Mouse (Mus musculus): ENCODE results near the gene Arhgef38.

Gene Arhgef38

DNA sequence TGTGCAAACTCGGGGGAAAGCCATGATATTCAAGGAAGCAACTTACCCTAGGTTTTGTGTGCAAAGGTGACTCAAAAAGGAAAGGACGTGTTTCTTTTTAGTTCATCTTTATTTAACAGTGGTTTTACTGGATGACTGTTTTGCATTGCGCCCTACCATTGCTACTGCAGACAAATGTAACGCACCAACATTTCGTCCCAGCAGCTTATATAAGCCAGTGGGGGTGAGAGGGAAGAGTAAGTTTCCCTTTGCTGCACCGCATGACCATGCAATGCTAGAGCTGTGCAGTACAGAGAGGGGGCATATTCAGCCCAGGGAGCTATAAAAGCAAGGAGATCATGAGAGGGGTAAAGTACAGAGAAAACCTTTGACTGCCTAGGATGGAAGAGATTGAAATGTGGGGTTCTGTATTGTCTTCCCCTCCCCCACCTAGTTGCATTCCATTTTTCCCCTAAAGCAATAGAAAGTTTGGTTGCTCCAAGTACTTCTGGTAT is 70.8 kb downstream of the Arhgef38 start:
- DNase-seq = no peak

DNA sequence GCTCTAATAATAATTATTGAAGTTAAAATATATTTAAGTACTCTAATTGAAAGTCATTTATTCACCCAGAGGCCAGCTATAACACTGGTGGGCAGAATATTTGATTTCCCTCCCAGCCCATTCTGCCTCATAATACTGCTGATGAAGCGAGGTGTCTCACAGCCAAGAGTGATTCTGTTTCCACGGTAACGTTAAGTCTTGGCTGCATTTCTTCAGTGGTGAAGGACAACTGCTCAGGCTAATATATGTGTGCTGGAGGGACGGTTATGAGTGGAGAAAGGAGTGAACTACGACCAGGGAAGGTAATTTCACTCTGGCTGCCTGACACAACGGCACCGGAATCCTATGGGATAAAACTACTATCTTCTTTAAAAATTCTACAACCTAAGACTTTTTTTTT is 71.6 kb downstream of the Arhgef38 start:
- DNase-seq = no peak

- DNase-seq = no peak
These were observed 73.3 kb downstream of the Arhgef38 start for GRCm38 (mm10) chr3:133161407-133161806.

GRCm38 (mm10) chr3:133158260-133158659 is 76.5 kb downstream of the Arhgef38 start:
- DNase-seq = peak; percentile 48 to 53

GRCm38 (mm10) chr3:133154683-133155082 is 80.1 kb downstream of the Arhgef38 start:
- DNase-seq = no peak

DNA sequence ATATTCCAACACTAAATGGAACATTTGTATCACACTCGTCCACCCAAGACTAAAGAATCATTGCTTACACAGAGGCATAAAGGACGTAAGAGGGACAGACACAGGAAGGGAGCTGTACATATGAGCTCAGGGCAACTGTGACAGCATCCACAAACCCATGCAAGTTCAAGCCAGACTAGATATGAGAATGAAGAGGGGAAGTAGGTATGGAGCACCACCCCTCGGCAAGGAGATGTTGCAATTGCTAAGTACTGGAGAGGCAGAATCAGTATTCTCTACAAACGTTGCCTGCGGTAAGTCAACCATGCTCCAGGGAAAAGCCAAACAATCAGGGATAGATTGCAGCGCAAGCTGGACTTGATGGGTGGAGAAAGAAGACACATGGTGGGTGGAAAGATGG is 81.1 kb downstream of the Arhgef38 start:
- no peak for DNase-seq

DNA sequence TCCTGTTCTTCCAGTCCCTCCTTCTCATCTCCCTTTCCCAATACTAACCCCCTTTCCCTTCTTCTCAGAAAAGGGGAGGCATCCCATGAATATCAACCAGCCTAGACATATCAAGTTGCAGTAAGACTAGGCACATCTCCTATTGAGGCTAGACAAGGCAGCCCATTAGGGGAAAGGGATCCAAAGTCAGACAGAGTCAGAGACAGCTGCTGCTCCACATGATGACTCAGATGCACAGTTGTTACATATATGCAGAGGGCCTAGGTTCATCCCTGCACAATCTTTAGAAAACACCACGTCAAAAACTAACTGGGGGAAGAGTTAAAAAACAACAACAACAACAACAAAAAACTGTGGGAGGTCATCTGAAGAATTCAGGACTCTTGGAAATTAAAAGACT is 81.9 kb downstream of the Arhgef38 start:
- no peak for DNase-seq

DNA sequence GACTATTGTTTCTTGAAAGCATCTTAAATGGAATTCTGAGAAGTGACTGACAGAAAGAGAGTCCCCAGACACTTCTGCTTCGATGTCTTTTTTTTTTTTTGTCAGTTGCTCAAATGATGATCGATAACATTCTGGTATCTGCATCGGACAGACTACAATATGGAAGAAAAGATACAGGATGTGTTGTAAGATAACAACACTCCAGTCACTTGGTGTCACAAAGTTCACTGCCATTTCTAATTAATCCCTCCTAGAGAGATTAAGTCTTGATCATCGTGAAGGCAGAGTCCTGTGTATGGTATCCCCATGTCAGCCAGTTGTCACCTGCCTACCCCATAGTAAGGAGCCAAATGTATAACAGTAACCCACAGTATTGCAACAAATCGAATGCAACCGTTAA is 83.1 kb downstream of the Arhgef38 start:
- DNase-seq = no peak

GRCm38 (mm10) chr3:133144511-133145147 is 90.1 kb downstream of the Arhgef38 start:
- DNase-seq = peak in 1 of 2 experiments; percentile 15

DNA sequence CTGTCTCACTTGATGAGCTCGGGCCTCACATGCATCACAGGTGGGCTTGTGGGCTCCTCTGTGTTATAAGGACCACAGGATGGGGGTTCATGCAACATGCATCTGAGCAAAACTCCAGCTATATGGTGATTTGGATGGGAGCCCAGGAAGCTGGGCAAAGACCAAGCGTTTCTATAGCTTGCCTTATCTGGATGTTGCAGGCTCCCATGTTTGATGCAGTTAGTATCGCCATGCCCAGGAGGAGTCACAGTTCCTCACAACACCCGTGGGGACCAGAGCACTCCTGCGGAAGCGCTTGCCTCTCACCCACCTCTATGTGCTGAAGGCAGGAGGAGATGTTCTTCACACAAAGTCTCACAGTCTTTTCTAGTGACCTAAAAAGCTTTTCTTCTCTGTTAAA is 92.9 kb downstream of the Arhgef38 start:
- no peak for DNase-seq

- DNase-seq = no peak
These were observed 102.1 kb downstream of the Arhgef38 start for GRCm38 (mm10) chr3:133132611-133133010.

DNA sequence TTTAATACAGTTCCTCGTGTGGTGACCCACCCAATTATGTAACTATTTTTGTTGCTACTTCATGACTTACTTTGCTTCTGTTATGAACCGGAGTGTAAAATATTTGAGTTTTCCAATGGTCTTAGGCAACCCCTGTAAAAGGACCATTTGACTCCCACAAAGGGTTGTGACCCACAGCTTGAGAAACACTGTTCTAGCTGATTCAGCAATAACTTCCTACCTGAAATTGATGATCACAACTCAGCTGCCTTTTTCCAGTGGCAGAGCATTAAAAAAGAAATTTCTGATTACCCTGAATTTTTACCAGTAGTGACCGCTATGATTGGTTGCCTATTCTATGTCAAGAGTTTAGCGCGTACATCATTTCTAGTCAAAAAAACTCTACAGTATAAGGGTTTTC is 103.4 kb downstream of the Arhgef38 start:
- no peak for DNase-seq

DNA sequence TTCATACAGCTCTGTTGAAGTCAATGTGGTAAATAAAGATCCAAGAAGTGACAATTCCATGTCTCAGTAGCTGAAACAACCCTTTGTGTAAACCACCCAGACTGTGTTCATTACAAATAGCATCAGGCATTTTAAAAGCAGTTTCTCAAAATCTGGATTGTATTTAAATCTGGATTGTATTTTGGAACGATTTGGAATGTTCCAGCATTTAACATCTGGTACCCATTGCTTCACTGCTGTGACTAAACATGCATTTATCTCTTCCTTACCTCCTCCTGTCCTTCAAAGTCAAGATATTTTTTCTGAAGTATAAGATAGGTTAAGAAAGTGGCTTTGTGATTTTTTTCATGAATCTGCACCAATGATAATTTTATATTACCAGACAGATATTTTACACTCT is 121.5 kb downstream of the Arhgef38 start:
- no peak for DNase-seq

DNA sequence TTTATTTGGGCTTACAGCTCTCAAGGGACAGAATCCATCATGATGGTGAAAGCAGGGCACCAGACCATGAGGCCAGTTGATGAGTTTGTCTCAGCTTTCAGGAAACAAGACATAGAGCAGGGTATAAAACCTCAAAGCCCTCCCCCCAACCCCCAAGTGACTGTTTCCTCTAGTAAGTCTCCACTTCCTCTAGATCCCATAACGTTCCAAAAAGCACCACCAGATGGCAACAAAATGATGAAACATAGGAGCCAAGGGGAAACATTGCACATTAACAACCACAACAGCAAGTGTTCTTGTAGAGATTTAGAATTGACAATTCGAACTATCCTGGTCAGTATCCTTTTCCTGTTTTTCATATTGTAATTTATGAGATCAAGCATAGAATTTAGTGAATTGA is 123.0 kb downstream of the Arhgef38 start:
- DNase-seq = peak; percentile 20 to 30

DNA sequence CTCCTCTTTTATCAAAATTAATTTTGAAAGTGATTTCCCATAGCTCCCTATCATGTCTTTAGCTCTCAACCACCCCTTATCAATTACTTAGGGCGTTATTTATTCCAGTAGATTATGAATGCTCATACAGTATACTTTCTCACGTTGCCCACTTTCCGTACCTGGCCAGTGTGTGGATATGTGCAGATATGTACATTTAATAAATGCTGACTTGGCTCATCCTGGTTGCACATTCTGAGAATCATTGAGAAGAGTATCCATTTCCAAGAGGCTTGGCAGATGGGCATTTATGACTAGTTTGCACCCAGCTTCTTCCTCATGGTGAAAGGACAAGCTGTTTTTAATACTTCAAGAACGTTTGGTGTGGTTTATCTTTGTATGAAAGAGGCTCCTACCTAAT is 124.9 kb downstream of the Arhgef38 start:
- DNase-seq = no peak

- DNase-seq = no peak
These were observed 126.0 kb downstream of the Arhgef38 start for GRCm38 (mm10) chr3:133108731-133109130.

GRCm38 (mm10) chr3:133104436-133104835 is 130.3 kb downstream of the Arhgef38 start:
- DNase-seq = no peak

DNA sequence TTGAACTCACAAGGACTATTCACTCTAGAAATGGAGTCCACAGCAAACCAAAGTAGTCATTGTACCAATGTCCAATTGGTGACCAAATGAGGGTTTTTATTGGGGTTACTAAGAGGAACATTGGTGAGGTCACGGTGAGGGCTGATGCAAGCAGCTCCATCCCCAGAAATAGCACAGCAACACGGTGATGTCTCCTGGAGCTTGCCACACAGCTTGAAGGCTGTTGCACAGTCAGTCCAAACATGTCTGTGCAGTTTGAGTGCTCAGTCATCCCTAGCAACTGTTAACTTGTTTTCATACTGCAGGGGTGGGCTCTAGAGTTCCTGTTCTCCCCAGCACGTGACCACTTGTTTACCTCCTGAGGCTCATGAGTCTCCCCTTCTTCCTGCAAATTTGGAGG is 131.0 kb downstream of the Arhgef38 start:
- no peak for DNase-seq

- DNase-seq = no peak
These were observed 135.8 kb downstream of the Arhgef38 start for GRCm38 (mm10) chr3:133098909-133099308.

DNA sequence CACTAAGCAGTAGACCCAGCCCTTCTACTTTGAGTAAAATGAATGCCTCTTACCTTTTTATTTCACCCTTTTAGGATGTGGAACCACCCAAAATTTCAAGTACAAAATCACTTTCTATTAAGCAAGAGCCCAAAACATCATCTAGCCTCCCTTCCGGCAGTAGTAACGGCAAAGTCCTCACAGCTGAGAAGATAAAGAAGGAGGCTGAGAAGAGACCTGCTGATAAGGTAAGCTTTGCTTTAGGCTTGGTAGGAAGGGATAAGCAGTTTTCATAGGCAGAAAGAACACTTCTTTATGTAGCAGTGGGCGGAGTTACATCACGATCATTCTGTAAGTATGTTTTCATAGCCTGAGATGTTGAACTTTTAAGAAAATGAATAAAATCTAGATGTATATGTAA is 136.4 kb downstream of the Arhgef38 start:
- no peak for DNase-seq

GRCm38 (mm10) chr3:133097936-133098335 is 136.8 kb downstream of the Arhgef38 start:
- no peak for DNase-seq

- DNase-seq = no peak
These were observed 140.4 kb downstream of the Arhgef38 start for GRCm38 (mm10) chr3:133094305-133094704.

GRCm38 (mm10) chr3:133092936-133093335 is 141.8 kb downstream of the Arhgef38 start:
- DNase-seq = no peak

DNA sequence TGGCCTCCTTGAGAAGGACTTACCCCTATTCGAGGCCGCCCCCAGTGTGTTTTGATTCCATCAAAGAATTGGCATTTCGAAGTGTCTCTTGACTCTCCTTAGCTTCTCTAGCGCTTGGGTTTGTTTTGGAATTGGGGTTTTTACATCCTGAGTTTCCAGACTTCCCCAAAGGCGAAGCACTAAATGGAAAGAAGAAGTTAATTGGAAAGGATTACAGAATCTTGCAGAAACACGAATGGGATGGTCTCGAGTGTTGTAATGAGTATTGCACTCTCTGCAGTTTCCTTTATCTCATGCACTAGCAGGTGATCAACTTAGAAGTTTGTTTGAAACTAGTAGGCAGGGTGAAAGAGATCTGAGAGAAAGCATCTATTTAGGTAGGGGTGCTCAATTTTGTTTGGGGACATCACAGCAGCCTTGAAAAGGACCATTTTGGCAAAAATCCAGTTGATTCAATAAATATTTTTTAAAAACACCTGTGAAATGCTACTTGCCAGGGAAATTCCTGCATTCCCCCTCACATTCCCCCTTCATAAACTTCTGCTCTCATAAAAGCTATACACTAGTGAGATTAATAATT is 142.4 kb downstream of the Arhgef38 start:
- DNase-seq = no peak

Measured in cerebellum, adult 18-20 months (tissue).